Mouse (Mus musculus) cerebellum, adult 11 months (tissue): ENCODE results near the gene Gm15557.

Experiments
- DNase-seq: peaks from one replicate; pipeline ENCODE4 v3.0.0; 2022

Gm15557 gene

DNA sequence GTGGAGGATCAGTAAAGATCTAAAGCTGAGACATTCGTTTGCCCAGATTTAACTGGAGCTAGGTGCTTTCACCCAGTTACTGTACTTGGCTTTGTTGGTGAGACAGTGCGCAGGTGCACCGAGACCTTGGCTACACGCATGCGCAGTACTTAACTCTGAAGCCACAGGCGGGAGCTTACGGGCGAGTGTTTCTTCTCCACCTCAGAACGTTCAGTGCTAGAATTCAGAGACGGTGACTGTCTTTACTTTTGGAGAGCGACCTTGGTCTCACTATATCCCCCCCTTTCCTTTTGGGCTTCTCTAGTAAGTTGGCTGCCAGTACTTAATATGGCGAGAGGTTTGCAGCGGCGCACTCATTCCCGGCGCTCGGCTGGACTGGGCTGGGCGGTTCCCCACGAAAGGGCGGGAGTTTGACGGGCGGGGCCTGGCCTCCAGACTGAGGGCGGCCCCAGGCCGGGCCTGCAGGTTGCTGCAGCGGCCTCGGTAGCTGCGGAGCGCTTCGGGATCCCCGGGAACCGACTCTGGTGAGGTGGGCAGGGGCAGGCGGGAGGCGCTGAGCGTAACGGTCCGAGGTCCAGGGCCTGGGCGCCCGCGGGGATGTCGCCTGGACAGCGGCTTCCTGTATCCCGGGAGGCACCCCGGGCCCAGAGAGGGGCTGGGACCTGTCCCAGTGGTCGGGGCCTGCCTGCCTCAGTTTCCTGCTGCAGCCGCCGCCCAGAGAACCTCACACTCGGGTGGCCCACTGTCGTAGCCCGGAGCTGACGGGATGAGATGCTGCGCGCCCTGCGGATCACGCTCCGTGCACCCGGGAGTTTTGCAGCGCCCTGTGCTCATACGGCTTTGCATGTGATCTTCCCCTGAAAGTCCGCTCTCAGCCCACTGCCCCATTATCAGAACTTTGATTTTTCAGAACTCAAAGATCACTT lies 15.9 kb downstream of the Gm15557 start, which contains the start of gene Cep250:
TSS of gene Cep250 (plus strand) at position 325 of the 926 bp plus-strand sequence.
- DNase-seq = peak; percentile 91

DNA sequence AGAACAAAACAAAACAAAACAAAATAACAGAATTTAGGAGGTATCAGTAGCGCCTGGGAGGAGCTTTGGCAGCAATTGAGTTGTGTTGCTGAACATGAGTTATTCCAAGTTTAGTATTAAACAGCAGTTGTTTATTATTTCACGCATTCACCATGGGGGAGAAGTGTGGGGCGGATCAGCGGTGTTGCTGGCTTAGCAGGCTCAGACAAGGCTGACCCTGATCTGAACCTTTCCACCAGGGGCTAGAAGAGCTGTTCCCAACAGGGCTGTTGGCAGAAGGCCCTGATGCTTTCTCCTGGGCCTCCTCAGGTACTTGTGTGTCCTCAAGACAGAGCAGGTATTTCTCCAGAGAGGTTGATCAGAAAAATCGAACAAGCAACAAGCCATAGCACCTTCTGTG lies 19.5 kb downstream of the Gm15557 start:
- no peak for DNase-seq

DNA sequence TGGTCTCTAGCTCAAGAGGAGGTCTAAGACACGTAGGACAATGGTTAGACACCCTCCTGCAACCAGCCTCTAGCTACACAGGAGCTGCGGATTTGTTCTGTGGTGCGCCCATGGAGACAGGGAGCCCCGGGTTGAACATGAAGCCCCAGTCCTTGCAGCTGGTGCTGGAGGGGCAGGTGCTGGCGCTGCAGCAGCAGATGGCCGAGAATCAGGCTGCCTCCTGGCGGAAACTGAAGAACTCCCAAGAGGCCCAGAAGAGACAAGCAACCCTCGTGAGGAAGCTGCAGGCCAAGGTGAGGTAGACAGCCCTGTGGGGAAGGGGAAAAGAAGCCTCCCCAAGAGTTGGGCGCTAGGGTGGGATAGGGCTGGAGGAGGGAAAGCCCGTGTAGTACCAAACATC lies 21.3 kb downstream of the Gm15557 start:
- no peak for DNase-seq

- no peak for DNase-seq
These were observed 22.5 kb downstream of the Gm15557 start for GRCm38 (mm10) chr2:155962991-155963390.

DNA sequence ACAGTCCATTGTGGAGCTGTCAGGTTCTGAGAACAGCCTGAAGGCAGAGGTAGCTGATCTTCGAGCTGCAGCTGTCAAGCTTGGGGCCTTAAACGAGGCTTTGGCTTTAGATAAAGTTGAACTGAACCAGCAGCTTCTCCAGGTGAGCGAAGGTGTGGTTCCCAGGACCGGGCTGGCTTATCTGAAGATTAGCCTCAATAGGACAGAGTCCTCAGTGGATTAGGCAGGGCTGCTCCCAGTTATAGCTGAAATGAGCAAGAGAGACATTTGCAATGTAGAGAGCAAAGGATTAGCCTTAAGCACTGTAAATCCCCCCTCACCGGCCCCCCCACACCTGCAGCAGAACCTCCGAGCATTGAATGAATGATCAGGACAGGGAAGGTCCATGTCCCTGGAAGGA lies 32.8 kb downstream of the Gm15557 start:
- DNase-seq = no peak

DNA sequence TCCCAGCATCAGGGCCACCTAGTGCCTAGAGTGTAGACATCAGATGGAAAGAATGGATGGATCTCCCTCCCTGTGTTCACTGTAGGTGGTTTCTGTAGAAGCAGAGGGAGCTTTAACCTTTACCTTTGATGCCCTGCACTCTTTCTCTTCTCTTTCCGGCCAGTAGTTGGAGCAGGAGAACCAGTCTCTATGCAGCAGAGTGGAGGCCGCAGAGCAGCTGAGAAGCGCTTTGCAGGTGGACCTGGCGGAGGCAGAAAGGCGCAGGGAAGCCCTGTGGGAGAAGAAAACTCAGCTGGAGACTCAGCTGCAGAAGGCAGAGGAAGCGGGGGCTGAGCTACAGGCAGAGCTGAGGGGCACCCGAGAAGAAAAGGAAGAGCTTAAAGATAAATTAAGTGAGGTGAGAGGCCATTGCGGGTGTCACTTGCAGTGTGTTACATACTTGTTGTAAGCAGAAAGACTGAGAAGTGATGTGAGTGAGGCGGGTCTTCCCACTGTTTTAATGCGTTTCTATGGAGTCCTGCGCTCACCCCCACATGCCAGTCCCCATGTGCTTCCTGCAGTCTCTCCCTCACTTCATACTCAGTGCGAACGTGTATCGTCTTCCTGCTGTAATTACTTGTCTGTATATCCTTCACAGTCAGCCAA lies 33.7 kb downstream of the Gm15557 start:
- DNase-seq = no peak

GRCm38 (mm10) chr2:155979328-155979991 lies 38.9 kb downstream of the Gm15557 start:
- no peak for DNase-seq

DNA sequence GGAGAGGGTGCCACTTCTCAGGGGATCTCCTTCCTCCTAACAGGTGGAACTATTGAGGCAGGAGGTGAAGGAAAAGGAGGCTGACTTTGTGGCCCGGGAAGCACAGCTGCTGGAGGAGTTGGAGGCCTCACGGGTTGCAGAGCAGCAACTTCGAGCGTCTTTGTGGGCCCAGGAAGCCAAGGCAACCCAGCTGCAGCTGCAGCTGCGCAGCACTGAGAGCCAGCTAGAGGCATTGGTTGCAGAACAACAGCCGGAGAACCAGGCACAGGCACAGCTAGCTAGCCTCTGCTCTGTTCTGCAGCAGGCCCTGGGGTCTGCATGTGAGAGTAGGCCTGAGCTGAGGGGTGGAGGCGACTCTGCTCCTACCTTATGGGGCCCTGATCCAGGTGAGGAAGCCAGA lies 45.2 kb downstream of the Gm15557 start:
- no peak for DNase-seq

DNA sequence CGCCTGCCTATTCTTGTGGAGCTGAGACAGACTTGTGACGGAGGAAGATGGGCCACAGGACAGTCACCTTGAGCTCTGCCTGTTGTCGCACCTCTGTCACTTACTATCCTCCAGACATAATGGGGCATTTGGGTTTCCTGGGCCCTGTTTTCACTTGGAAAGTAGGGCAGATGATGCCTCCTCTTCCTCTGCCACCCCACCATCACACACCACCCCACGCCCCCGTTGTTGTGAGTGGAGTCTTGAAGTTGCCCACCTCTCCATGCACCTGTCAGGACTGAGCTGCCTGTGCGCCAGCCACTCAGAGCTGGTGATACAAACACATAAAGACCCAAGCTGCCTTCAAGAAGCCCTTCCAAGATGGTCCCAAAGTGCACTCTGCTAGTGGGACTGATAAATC lies 46.6 kb downstream of the Gm15557 start:
- no peak for DNase-seq

DNA sequence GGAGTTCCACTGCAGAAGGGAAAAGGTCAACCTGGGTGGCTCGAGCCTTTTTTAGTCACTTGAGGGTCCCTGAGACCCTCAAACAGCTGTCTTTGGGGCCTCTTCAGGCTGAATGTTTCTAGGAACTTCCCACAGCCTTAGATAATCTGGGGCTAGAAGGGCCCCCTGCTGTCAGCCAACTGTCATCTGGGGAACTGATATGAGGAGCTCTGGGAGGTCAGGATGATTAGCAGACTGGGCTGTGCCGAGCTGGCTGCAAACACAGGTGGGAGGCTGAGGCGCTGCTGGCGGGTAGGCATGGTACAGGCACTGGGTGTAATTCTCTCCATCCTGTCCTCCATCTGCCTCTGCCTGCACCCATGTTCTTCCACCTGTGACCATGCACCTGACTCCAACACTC lies 48.6 kb downstream of the Gm15557 start:
- peak; percentile 67 for DNase-seq

DNA sequence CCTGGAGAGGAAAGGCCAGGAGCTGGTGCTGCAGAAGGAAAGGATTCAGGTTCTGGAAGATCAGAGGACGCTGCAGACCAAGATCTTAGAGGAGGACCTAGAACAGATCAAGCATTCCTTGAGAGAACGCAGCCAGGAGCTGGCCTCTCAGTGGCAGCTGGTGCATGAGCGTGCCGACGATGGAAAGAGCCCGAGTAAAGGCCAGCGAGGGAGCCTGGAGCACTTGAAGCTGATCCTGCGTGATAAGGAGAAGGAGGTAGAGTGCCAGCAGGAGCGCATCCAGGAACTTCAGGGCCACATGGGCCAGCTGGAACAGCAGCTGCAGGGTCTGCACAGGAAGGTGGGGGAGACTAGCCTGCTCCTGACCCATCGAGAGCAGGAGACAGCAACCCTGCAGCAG lies 50.6 kb downstream of the Gm15557 start:
- peak; percentile 34 for DNase-seq

DNA sequence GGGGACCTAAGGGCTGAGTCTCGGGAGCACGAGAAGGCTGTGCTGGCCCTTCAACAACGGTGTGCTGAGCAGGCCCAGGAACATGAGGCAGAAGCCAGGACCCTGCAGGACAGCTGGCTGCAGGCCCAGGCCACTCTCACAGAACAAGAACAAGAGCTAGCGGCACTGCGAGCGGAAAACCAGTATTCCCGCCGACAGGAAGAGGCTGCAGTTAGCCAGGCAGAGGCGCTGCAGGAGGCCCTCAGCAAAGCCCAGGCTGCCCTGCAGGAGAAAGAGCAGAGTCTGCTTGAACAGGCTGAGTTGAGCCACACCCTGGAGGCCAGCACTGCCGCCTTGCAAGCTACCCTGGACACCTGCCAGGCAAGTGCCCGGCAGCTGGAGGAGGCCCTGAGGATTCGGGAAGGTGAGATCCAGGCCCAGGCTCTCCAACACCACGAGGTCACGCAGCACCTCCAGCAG lies 51.4 kb downstream of the Gm15557 start:
- DNase-seq = peak; percentile 95
